Mouse (Mus musculus): ENCODE data around the gene Cyb5r1.
"Not testable (repeated sequence)": the region's sequence is repeated elsewhere in the genome, so short reads cannot be mapped to it uniquely, and the experiment has no call there.

- TF ChIP-seq POLR2A (IDR thresholded peaks at IDR 0.05; ENCODE audit: borderline replicate concordance, insufficient read depth, low read length); CTCF (IDR thresholded peaks at IDR 0.05; ENCODE audit: borderline replicate concordance, insufficient read depth, low read depth, low read length): not testable (repeated sequence)
Measured at GRCm38 (mm10) chr1:134441737-134442136, 36.4 kb downstream of the Cyb5r1 start.

All from cerebellum, adult 2 months (tissue).